Mouse (Mus musculus) kidney, adult 18-20 months (tissue): ENCODE measurements around the gene Npr2.
"Not testable (repeated sequence)": the region's sequence is repeated elsewhere in the genome, so short reads cannot be mapped to it uniquely, and the experiment has no call there.

Experiments used
- DNase-seq: peaks from one replicate; pipeline ENCODE4 v3.0.0; 2021

Npr2 gene

GRCm38 (mm10) chr4:43631046-43631955, at the start of gene Npr2:
Gene Npr2, plus strand, starts transcription at chr4:43631935.
- DNase-seq: peak; percentile 66

GRCm38 (mm10) chr4:43582241-43582640, 49.5 kb upstream of the Npr2 start:
- no peak for DNase-seq

GRCm38 (mm10) chr4:43583421-43583820, 48.3 kb upstream of the Npr2 start:
- no peak for DNase-seq

- DNase-seq: peak; percentile 51
Measured at GRCm38 (mm10) chr4:43584444-43585416, 47.0 kb upstream of the Npr2 start, which contains the start of gene Msmp. Gene Msmp, minus strand, starts transcription at chr4:43584494.

GRCm38 (mm10) chr4:43585682-43586081, 46.1 kb upstream of the Npr2 start:
- DNase-seq: no peak

GRCm38 (mm10) chr4:43586411-43586810, 45.3 kb upstream of the Npr2 start:
- DNase-seq: peak; percentile 79

- DNase-seq: no peak
Measured at GRCm38 (mm10) chr4:43587681-43588080, 44.1 kb upstream of the Npr2 start.

GRCm38 (mm10) chr4:43591543-43591942, 40.2 kb upstream of the Npr2 start:
- DNase-seq: no peak

GRCm38 (mm10) chr4:43591961-43592360, 39.8 kb upstream of the Npr2 start:
- no peak for DNase-seq

- DNase-seq: no peak
Measured at GRCm38 (mm10) chr4:43593453-43593852, 38.3 kb upstream of the Npr2 start.

- DNase-seq: not testable (repeated sequence)
Measured at GRCm38 (mm10) chr4:43596597-43596996, 35.1 kb upstream of the Npr2 start.

- no peak for DNase-seq
Measured at GRCm38 (mm10) chr4:43598200-43598599, 33.5 kb upstream of the Npr2 start.

- DNase-seq: no peak
Measured at GRCm38 (mm10) chr4:43598650-43599380, 32.9 kb upstream of the Npr2 start.

- DNase-seq: no peak
Measured at GRCm38 (mm10) chr4:43600195-43600934, 31.4 kb upstream of the Npr2 start.

GRCm38 (mm10) chr4:43604099-43604498, 27.6 kb upstream of the Npr2 start:
- no peak for DNase-seq

- DNase-seq: no peak
Measured at GRCm38 (mm10) chr4:43604751-43605685, 26.7 kb upstream of the Npr2 start.

GRCm38 (mm10) chr4:43612534-43612933, 19.2 kb upstream of the Npr2 start:
- no peak for DNase-seq

- DNase-seq: no peak
Measured at GRCm38 (mm10) chr4:43613060-43613730, 18.5 kb upstream of the Npr2 start.

GRCm38 (mm10) chr4:43620146-43620778, 11.5 kb upstream of the Npr2 start:
- DNase-seq: no peak
